Mouse (Mus musculus) myocyte (in vitro differentiated cells): ENCODE data around the gene Iqsec1.

Experiments
- CEBPB ChIP-seq: IDR thresholded peaks from 2 replicates; pipeline ENCODE4 v1.6.1; 2011; ENCODE audit warnings: mild to moderate bottlenecking, moderate library complexity; ENCODE audit not compliant: poor library complexity, insufficient read depth, severe bottlenecking
- E2F4 ChIP-seq: IDR thresholded peaks from one replicate; pipeline ENCODE4 v1.6.1; 2011; ENCODE audit warnings: mild to moderate bottlenecking, control low read depth, moderate library complexity; ENCODE audit not compliant: insufficient read depth
- MAX ChIP-seq: IDR thresholded peaks from one replicate; pipeline ENCODE4 v1.6.1; 2011; ENCODE audit warnings: low read depth, mild to moderate bottlenecking, control low read depth
- MYOD1 ChIP-seq, 3 experiments: IDR thresholded peaks; one replicate each; pipeline ENCODE4 v1.6.1; 2011; ENCODE audit warnings: control low read depth in 2 of 3, low read depth in 2 of 3, mild to moderate bottlenecking in 2 of 3, moderate library complexity in 1 of 3; ENCODE audit not compliant: insufficient read length in 2 of 3, control insufficient read depth in 1 of 3
- MYOG ChIP-seq, 3 experiments: IDR thresholded peaks; one replicate each; pipeline ENCODE4 v1.6.1; 2011; ENCODE audit warnings: control low read depth in 2 of 3, low read depth in 2 of 3, mild to moderate bottlenecking in 2 of 3; ENCODE audit not compliant: insufficient read length in 2 of 3, control insufficient read depth in 1 of 3, insufficient read depth in 1 of 3
- POLR2A ChIP-seq: IDR thresholded peaks from one replicate; pipeline ENCODE4 v1.6.1; 2011; ENCODE audit warnings: low read depth, mild to moderate bottlenecking, control low read depth, moderate library complexity; ENCODE audit not compliant: insufficient read length
- POLR2AphosphoS2 ChIP-seq: IDR thresholded peaks from one replicate; pipeline ENCODE4 v1.6.1; 2011; ENCODE audit warnings: low read depth, control low read depth; ENCODE audit not compliant: insufficient read length
- REST ChIP-seq: IDR thresholded peaks from one replicate; pipeline ENCODE4 v1.6.1; 2011; ENCODE audit warnings: mild to moderate bottlenecking, control low read depth, moderate library complexity; ENCODE audit not compliant: insufficient read depth, insufficient read length
- SRF ChIP-seq: IDR thresholded peaks from one replicate; pipeline ENCODE4 v1.6.1; 2011; ENCODE audit warnings: low read depth; ENCODE audit not compliant: control insufficient read depth, insufficient read length
- TCF12 ChIP-seq: IDR thresholded peaks from one replicate; pipeline ENCODE4 v1.6.1; 2011; ENCODE audit warnings: mild to moderate bottlenecking, control low read depth; ENCODE audit not compliant: poor library complexity, insufficient read depth, severe bottlenecking
- TCF3 ChIP-seq: IDR thresholded peaks from one replicate; pipeline ENCODE4 v1.6.1; 2011; ENCODE audit warnings: low read depth, control low read depth; ENCODE audit not compliant: insufficient read length
- USF1 ChIP-seq: IDR thresholded peaks from one replicate; pipeline ENCODE4 v1.6.1; 2011; ENCODE audit warnings: low read depth, mild to moderate bottlenecking, control low read depth, moderate library complexity

DNA sequence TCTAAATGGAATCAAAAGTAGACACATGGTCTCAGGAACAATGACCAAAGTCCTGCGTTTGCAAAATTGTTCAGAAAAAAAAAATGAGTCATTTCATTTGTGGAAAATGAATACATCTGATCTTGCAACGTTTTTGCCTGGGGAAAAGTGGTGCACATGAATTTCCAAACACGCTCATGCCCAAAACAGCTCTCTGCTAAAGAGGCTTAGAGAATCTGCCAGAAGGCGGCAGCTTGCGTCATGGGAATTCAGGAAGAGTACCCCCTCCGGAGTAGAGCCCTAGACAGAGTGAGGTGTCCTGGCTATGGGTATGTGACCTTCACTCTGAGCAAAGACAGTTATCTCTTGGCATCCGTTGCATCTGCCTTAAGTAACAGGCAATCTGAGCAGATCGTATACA, 116.9 kb downstream of the Iqsec1 start:
- TF ChIP-seq E2F4, result no peak
- no peak for TF ChIP-seq POLR2A
- TF ChIP-seq CEBPB, result no peak
- no peak for TF ChIP-seq MAX
- no peak for TF ChIP-seq TCF3
- no peak for TF ChIP-seq USF1
- no peak for TF ChIP-seq SRF
- no peak for TF ChIP-seq TCF12
- TF ChIP-seq POLR2AphosphoS2, result no peak
- no peak for TF ChIP-seq MYOG (IDR thresholded peaks at IDR 0.05; ENCODE audit: control insufficient read depth in 1 of 3, insufficient read depth in 1 of 3, insufficient read length in 2 of 3, low read depth in 2 of 3)
- no peak for TF ChIP-seq MYOD1 (IDR thresholded peaks at IDR 0.05; ENCODE audit: control insufficient read depth in 1 of 3, insufficient read length in 2 of 3, low read depth in 2 of 3)
- no peak for TF ChIP-seq REST
